Mouse (Mus musculus): Measurements from ENCODE around the gene Gm20777. TPM values are rescaled to one million over a fixed set of nuclear protein-coding genes. Genes with fewer than 3 reads are reported as not detected.
"Not testable (repeated sequence)": the region's sequence is repeated elsewhere in the genome, so short reads cannot be mapped to it uniquely, and the experiment has no call there.

The Gm20777 gene
- total RNA-seq (2021) = not detected in 2 replicates
- long read RNA-seq = 0 reads

GRCm38 (mm10) chrY:10752350-10752749, at the start of gene Gm20777:
Gene Gm20777 (minus strand): TSS chrY:10752450.
- not testable (repeated sequence) for DNase-seq

- DNase-seq = peak; percentile 13
These were observed 42.7 kb downstream of the Gm20777 start for GRCm38 (mm10) chrY:10709551-10709950.

GRCm38 (mm10) chrY:10708761-10709160, 43.5 kb downstream of the Gm20777 start:
- not testable (repeated sequence) for DNase-seq

GRCm38 (mm10) chrY:10708226-10708625, 44.0 kb downstream of the Gm20777 start:
- DNase-seq = not testable (repeated sequence)

- not testable (repeated sequence) for DNase-seq
These were observed 45.6 kb downstream of the Gm20777 start for GRCm38 (mm10) chrY:10706686-10707085.

Other genes starting within 250 kb of the Gm20777 start
- not detected in 2 replicates for gene Gm20737, start 216.4 kb downstream of the Gm20777 start, total RNA-seq (2021)
- gene Gm21775, start 199.0 kb downstream of the Gm20777 start, total RNA-seq (2021) = not detected in 2 replicates
- not detected in 2 replicates for gene Gm21900, start 136.1 kb downstream of the Gm20777 start, total RNA-seq (2021)